Mouse (Mus musculus): ENCODE data around the gene Prkd1. TPM values are rescaled to one million over a fixed set of nuclear protein-coding genes. Genes with fewer than 3 reads are reported as not detected.

The Prkd1 gene
- polyA plus RNA-seq, 1 experiment from 2014 or later = 5.3 TPM

DNA sequence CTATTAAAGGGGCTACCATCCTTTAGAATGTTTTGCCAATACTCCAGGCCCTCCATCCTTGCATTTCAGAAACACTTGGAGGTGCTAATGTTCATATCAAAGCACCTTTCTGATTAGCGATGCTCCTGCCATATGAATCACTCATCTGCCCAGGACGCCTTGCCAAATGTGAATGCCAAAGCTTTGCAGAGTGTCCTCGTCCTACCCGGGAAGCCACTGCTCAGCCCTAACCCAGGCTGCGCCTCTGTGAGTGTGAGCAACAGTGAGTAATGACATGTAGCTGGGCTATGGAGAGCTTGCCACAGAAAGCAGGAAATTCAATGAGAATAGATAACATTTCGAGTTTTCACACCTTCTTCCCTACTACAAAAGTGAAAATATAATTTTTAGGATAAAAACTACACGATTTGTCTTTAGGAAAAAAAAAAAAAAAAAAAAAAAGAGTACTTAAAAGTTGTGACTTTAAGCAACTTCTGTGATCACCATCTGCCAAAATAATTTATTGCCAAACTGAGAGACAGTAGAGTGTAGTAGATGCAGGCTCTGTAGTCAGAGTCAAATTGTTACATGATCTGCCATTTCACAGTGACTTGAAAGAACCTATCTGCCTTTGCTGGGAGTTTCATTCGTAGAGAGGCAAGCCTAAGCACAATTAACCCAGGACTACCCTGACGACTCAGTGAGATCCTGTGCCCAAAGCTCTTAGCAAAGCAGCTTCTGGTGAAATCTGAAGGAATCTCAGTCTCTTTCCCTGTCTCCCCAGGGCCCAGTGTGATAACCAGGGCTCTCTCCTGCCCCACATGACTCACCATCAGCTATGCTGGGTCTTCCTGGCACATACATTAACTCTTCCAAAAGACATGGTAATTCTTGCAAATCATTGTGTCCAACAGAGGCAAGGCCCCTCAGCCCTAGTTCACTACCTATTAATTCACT, 50.6 kb downstream of the Prkd1 start:
- 73% methylated on average over 9 of the region's 9 CpGs for WGBS

DNA sequence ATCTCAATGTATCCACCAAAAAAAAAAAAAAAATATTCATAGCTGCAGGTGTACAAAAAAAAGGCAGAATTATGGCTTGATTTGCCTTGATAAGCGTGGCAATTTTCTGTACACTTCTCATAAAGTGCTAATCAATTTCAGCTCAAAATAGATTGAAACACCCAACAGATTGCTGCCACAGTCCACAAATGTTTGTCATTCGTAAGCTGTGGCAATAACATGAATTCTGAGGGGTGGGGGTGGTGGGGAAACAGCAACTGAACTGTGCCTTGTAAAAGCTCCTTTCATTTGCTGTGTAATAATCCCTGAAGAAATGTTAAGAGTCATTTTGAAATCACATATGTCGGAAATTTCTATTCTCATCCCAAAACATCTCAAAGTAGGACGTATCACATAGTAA, 51.4 kb downstream of the Prkd1 start:
- Histone ChIP-seq H3K27ac (no peak overlapping the region), H3K36me3 (no peaks in the 10 kb centered on the region), H3K9me3 (replicated peaks) (no peaks in the 10 kb centered on the region), H3K27me3 (ENCODE audit: low read depth, poor library complexity, severe bottlenecking) (no peaks in the 10 kb centered on the region), H3K4me3 (no peak overlapping the region), H3K4me1 (no peaks in the 10 kb centered on the region)
- DNase-seq (ENCODE audit: low spot score) = no peak
- 91% methylated on average over 4 of the region's 4 CpGs for WGBS

More for the DNA sequence above, 50.6 kb downstream of the Prkd1 start:
- Histone ChIP-seq H3K36me3 (no peaks in the 10 kb centered on the region), H3K4me3 (no peak overlapping the region), H3K4me1 (no peaks in the 10 kb centered on the region), H3K27ac (no peak overlapping the region), H3K9me3 (replicated peaks) (no peaks in the 10 kb centered on the region), H3K27me3 (ENCODE audit: low read depth, poor library complexity, severe bottlenecking) (no peaks in the 10 kb centered on the region)
- no peak for DNase-seq (ENCODE audit: low spot score)

DNA sequence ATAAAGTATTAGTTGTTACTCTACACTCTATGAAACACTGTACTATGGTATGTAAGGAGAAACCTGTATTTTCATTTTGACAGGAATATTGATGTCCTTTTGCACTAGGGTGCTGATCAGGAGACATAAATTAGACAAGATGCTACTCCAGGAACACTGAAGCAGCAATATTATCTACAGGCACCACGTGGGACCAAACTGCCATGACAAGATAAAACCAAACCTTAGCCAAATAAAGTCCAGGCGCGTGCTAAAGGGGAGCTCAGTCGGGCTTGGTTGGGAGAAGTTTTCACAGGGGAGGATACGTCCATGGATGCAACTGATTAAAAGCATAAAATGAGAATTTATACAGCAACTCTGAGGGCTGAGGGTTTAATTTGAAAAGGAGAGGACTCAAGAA, 53.1 kb downstream of the Prkd1 start:
- Histone ChIP-seq H3K4me3 (no peak overlapping the region), H3K4me1 (no peaks in the 10 kb centered on the region), H3K36me3 (no peaks in the 10 kb centered on the region), H3K27ac (no peak overlapping the region), H3K9me3 (replicated peaks) (no peaks in the 10 kb centered on the region), H3K27me3 (ENCODE audit: low read depth, poor library complexity, severe bottlenecking) (no peaks in the 10 kb centered on the region)
- no peak for DNase-seq (ENCODE audit: low spot score)
- 86% methylated on average over 5 of the region's 5 CpGs for WGBS

DNA sequence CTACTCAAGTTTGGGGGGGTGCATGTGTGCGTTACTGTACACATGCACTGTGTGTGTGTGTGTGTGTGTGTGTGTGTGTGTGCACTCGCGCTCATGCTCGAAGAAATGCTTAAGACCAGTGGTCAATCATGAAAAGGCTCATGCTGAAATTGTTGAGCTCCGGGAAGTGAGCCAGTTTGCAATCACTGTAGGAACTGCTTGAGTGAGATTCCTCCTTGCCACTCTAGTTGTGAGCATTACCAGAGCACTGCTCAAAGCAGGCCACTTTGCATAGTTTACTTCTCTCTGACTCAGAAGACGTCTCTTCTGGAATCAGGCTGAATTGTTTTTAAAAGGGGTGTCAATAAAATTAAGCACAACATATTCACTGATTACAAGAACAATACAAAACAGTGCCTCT, 54.4 kb downstream of the Prkd1 start:
- H3K36me3 ChIP-seq = no peaks in the 10 kb centered on the region
- WGBS = 85% methylated on average over 6 of the region's 6 CpGs
- no peak overlapping the region for H3K4me3 ChIP-seq
- H3K27me3 ChIP-seq (ENCODE audit: low read depth, poor library complexity, severe bottlenecking) = no peaks in the 10 kb centered on the region
- DNase-seq (ENCODE audit: low spot score) = no peak
- no peak overlapping the region for H3K27ac ChIP-seq
- H3K4me1 ChIP-seq = no peaks in the 10 kb centered on the region
- no peaks in the 10 kb centered on the region for H3K9me3 ChIP-seq (replicated peaks)

DNA sequence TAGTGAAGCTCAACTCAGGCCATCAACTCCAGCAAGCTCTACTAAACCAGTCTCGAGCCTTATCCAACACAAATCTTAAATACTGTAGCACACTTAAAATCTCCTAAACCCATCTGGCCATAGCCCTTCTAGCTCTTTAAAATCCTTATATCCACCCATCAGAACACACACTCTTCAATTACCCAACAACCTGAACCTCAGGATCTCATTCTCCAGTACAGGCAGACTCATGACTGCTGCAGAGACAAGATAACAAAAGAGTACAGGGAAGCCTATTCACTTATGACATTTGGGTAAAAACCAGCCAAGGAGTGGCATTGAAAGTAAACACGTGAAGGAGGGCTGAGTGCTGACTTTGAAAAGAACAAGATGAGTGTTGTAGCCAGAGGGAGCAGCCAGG, 55.4 kb downstream of the Prkd1 start:
- H3K4me3 ChIP-seq = no peak overlapping the region
- DNase-seq (ENCODE audit: low spot score) = no peak
- H3K27me3 ChIP-seq (ENCODE audit: low read depth, poor library complexity, severe bottlenecking) = no peaks in the 10 kb centered on the region
- no peaks in the 10 kb centered on the region for H3K9me3 ChIP-seq (replicated peaks)
- H3K27ac ChIP-seq = no peak overlapping the region
- no peaks in the 10 kb centered on the region for H3K36me3 ChIP-seq
- WGBS = 80% methylated on average over 2 of the region's 2 CpGs
- no peaks in the 10 kb centered on the region for H3K4me1 ChIP-seq

GRCm38 (mm10) chr12:50588137-50588761, 60.6 kb downstream of the Prkd1 start:
- Histone ChIP-seq H3K27ac (no peak overlapping the region), H3K4me3 (no peak overlapping the region), H3K9me3 (replicated peaks) (no peaks in the 10 kb centered on the region), H3K27me3 (ENCODE audit: low read depth, poor library complexity, severe bottlenecking) (no peaks in the 10 kb centered on the region), H3K4me1 (no peaks in the 10 kb centered on the region), H3K36me3 (no peaks in the 10 kb centered on the region)
- no peak for DNase-seq (ENCODE audit: low spot score)
- WGBS = 87% methylated on average over 6 of the region's 6 CpGs

GRCm38 (mm10) chr12:50565198-50565597, 83.7 kb downstream of the Prkd1 start:
- Histone ChIP-seq H3K36me3 (no peaks in the 10 kb centered on the region), H3K27ac (no peak overlapping the region), H3K27me3 (ENCODE audit: low read depth, poor library complexity, severe bottlenecking) (no peaks in the 10 kb centered on the region), H3K4me1 (no peaks in the 10 kb centered on the region), H3K4me3 (no peak overlapping the region), H3K9me3 (replicated peaks) (no peaks in the 10 kb centered on the region)
- WGBS = 81% methylated on average over 1 of the region's 1 CpGs
- DNase-seq (ENCODE audit: low spot score) = no peak

- 91% methylated on average over 1 of the region's 1 CpGs for WGBS
- DNase-seq (ENCODE audit: low spot score) = no peak
- Histone ChIP-seq H3K9me3 (replicated peaks) (no peaks in the 10 kb centered on the region), H3K4me1 (peaks cover 6% of the 10 kb centered on the region), H3K27ac (no peak overlapping the region), H3K36me3 (no peaks in the 10 kb centered on the region), H3K27me3 (ENCODE audit: low read depth, poor library complexity, severe bottlenecking) (no peaks in the 10 kb centered on the region), H3K4me3 (no peak overlapping the region)
These were observed 88.4 kb downstream of the Prkd1 start for GRCm38 (mm10) chr12:50560536-50560935.

GRCm38 (mm10) chr12:50558231-50558630, 90.7 kb downstream of the Prkd1 start:
- H3K9me3 ChIP-seq (replicated peaks) = no peaks in the 10 kb centered on the region
- no peak overlapping the region for H3K4me3 ChIP-seq
- WGBS = 32% methylated on average over 4 of the region's 4 CpGs
- no peak overlapping the region for H3K27ac ChIP-seq
- H3K27me3 ChIP-seq (ENCODE audit: low read depth, poor library complexity, severe bottlenecking) = no peaks in the 10 kb centered on the region
- H3K4me1 ChIP-seq = peaks cover 6% of the 10 kb centered on the region
- DNase-seq (ENCODE audit: low spot score) = no peak
- H3K36me3 ChIP-seq = no peaks in the 10 kb centered on the region

GRCm38 (mm10) chr12:50554214-50554613, 94.7 kb downstream of the Prkd1 start:
- peaks cover 6% of the 10 kb centered on the region for H3K4me1 ChIP-seq
- no peak overlapping the region for H3K4me3 ChIP-seq
- no peaks in the 10 kb centered on the region for H3K9me3 ChIP-seq (replicated peaks)
- 37% methylated on average over 3 of the region's 3 CpGs for WGBS
- DNase-seq (ENCODE audit: low spot score) = no peak
- no peak overlapping the region for H3K27ac ChIP-seq
- no peaks in the 10 kb centered on the region for H3K36me3 ChIP-seq
- H3K27me3 ChIP-seq (ENCODE audit: low read depth, poor library complexity, severe bottlenecking) = no peaks in the 10 kb centered on the region

DNA sequence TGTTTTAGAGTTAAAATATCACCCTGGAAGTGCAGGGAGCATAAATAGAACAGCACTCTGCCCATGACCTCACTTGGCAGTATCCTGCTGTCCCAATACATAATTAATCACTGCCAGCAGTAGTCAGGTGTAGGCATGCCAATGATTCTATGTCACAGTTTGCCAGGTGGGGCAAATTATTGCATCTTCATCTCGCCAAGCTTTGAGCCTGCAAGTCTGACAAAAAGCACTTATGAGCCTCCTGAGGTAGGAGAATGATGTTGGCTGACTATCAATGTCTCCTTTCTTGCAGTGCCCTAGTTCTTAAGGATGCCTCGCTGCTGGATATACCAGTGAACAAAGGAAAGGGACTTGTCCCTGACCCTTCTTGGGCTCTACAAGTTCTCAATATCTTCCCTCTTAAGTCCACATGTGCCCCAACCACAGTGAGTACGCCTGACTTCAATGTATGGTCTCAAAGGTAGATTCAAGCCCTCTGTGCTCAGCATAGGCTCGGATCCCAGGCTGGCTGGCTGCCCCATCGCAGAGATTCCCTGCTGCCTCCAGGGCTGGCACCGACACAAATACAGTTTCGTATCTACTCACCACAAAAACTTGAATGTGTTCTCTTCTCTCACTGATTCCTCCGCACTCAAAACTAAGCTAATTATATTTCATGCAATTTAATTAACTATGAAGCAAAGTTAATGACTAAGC, 98.9 kb downstream of the Prkd1 start:
- Histone ChIP-seq H3K4me1 (peaks cover 8% of the 10 kb centered on the region; the same call in 1 of the 2 replicates), H3K36me3 (no peaks in the 10 kb centered on the region), H3K27ac (no peak overlapping the region), H3K27me3 (ENCODE audit: low read depth, poor library complexity, severe bottlenecking) (no peaks in the 10 kb centered on the region), H3K4me3 (no peak overlapping the region), H3K9me3 (replicated peaks) (no peaks in the 10 kb centered on the region)
- WGBS = 86% methylated on average over 8 of the region's 8 CpGs
- no peak for DNase-seq (ENCODE audit: low spot score)

- no peak overlapping the region for H3K4me3 ChIP-seq
- H3K9me3 ChIP-seq (replicated peaks) = no peaks in the 10 kb centered on the region
- 93% methylated on average over 5 of the region's 5 CpGs for WGBS
- peaks cover 12% of the 10 kb centered on the region; the same call in 1 of the 2 replicates for H3K4me1 ChIP-seq
- DNase-seq (ENCODE audit: low spot score) = no peak
- H3K36me3 ChIP-seq = no peaks in the 10 kb centered on the region
- no peaks in the 10 kb centered on the region for H3K27me3 ChIP-seq (ENCODE audit: low read depth, poor library complexity, severe bottlenecking)
- H3K27ac ChIP-seq = no peak overlapping the region
These were observed 102.5 kb downstream of the Prkd1 start for GRCm38 (mm10) chr12:50546394-50546793.

DNA sequence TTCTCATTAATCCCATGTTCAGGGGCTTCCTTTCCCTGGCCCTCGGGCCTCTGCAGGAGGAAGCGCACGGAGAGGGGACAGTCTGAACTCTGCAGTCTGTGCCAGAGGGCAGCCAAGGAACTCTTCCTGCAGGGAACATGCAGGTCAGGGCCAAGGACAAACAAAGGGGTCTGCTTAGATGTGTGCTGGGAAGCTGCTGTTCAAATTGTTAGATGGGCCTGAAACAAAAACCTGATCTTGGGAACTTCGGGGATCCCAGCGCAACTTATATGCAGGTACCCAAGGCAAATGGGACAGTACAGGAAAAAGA, 103.3 kb downstream of the Prkd1 start:
- DNase-seq (ENCODE audit: low spot score) = no peak
- peaks cover 12% of the 10 kb centered on the region; the same call in 1 of the 2 replicates for H3K4me1 ChIP-seq
- 74% methylated on average over 5 of the region's 5 CpGs for WGBS
- no peak overlapping the region for H3K27ac ChIP-seq
- no peaks in the 10 kb centered on the region for H3K27me3 ChIP-seq (ENCODE audit: low read depth, poor library complexity, severe bottlenecking)
- no peak overlapping the region for H3K4me3 ChIP-seq
- no peaks in the 10 kb centered on the region for H3K9me3 ChIP-seq (replicated peaks)
- no peaks in the 10 kb centered on the region for H3K36me3 ChIP-seq
